Mouse (Mus musculus) heart, adult 9 months (tissue): ENCODE measurements around the gene Cd52.
A peak's percentile ranks its signal among the peaks of the same experiment; 100 is the strongest.

Source experiments
- DNase-seq, 2 experiments: peaks; one replicate each; pipeline ENCODE4 v3.0.0; 2022; ENCODE audit warnings: low spot score in 2 of 2

Gene Cd52

DNA sequence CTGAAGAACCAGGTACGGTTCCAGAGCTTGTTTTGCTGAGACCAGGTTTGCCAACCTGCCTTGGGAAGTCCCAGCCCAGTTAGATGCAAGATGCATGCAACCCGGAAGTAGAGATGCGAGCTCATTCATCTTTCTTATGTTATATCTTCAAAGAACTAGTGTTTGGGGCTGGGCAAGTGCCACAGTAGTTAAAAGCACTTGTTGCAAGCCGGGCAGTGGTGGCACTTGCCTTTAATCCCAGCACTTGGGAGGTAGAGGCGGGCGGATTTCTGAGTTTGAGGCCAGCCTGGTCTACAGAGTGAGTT lies 3.7 kb downstream of the Cd52 start:
- DNase-seq, result no peak

DNA sequence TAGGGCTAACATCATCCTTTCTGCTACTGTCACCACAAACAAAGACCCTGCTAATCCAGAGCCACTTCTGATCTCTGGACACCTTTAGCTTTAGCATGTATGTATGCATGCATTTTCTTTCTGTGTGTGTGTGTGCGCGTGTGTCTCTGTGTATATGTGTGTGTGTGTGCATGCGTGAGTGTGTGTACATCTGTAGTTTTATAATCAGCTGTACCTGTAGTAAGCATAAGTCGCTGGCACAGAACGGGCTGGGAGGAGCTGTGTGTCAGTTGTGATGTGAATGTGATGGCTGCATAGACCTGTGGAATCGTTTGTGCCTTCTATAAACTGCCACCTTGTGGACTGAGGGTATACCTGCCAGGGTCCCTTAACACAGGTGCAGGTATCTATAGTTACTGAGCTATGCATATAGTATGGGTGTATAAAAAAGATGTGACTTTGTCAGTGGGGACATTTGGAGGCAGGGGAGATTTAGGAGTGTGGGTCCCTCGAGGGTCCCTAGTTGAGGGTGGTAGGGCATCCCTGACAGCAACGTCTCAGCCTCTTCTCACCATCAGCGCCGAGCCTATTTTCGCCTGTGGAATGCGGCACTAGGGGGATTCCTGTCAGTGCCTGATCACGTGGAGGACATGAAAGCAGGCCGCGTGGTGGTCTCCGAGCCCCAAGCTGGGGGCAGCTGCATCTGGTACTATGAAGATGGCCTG lies 4.2 kb downstream of the Cd52 start:
- DNase-seq, result no peak

DNA sequence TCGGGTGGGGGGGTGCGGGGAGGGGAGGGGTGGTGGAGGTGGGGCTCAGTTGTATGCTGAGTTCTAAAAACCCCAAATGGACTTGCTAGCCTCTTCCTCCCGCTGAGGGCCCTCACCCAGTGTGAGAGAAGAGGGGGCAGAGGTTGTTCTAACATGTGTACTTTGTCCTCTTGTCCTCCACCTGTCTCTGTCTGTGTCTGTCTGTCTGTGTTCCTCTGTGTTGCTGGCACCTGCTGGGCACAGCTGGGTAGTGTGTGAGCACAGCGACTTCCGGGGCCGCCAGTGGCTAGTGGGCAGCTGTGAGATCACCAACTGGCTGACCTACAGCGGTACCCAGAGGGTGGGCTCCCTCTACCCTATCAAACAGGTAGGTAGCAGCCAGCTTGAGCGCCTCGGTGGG lies 5.9 kb downstream of the Cd52 start:
- no peak for DNase-seq

DNA sequence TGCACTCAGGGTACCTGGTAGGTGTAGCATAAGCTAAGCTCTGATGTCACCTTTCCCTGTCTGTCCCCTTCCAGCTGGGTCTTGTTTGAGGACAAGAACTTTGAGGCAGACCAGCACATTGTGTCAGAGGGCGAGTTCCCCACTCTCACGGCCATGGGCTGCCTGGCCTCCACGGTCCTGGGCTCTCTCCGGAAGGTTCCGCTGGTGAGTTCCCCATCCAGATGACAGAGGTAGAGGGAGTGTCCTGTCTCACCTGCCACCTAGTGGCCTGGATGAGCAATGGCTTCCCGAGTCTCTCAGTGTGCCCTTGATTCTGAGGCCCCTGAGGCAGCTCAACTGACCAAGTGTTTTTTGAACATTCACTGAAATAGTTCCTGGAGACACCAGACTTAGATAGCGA lies 7.5 kb downstream of the Cd52 start:
- DNase-seq, result no peak

DNA sequence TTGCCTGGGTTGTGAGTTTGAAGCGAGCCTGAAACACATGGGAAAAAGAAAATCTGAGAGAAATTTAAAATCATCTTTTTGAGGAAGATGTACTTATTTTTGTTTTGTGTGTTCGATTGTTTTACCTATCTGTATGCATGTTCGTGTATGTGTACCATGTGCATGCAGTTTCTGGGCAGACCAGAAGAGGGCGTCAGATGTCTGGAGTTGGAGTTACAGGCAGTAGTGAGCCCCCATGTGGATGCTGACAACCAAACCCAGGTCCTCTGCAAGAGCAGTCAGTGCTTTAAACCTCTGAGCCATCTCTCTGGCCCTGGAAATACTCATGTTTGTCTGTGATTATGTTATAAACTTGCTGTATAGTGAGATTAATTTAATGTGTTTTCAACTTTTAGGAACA lies 9.9 kb downstream of the Cd52 start:
- no peak for DNase-seq

DNA sequence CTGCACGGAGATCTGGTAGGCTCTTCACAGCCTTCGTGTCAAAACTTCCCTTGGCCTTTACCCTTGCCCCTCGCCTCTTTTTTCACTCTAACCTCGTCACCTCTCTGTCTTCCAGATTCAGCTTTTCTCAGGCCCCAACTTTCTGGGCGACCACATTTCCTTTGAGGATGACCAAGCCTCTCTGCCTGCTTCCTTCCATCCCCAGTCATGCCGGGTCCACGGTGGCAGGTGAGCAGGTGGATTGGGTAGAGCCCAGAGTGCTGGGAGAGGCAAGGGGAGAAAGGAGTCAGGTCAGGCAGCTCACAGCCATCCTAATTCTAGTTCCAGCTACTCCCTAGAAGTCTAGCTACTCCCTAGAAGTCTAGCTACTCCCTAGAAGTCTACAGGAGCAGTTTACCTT lies 12.4 kb downstream of the Cd52 start:
- DNase-seq, result no peak

DNA sequence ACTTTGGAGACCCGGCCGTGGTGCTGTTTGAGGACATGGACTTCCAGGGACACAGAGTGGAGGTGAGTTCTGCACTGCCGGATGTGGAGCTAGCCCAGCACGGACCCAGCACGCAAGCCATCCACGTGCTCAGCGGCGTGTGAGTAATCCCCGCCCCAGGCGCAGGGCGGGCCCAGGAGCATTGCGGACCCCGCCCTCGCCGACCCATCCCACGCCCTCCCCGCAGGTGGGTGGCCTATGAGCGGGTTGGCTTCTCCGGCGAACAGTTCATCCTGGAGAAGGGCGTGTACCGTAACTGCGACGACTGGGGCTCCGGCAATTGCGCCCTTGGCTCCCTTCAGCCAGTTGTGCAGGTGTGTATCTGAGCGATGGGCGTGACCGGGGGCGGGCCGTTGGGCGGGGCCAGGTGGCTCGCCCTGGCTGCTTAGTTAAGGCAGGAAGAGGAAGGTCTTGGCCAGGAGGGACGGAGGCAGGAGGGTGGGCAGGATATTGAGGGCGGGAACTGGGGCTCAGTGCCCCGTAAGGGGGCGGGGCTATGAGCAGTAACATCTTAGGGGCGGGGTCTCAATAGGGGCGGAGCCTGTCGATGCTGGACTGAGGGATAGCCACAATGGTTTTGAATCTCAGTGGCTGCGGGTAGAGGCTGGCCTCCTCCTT lies 13.0 kb downstream of the Cd52 start:
- DNase-seq, result peak; percentile 20 to 36

DNA sequence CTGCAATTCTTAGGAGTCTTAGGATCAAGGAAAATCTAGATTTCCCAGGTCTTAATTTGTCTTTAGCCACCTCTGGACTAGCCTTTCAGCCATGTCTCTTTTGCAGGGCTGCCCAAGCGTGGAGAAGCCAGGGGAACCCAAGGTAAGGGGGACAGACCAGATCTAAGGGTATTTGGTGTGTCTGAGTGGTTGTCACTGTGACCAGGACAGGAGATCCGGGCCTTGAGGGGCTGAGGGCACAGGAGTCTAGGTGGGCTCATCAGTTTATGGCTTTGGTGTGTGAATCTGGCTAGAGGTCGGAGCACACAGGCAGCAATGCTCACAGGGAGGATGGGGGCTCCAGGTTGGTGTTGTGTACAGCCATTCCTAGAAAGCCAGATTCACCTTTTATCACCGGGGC lies 14.2 kb downstream of the Cd52 start:
- DNase-seq, result no peak

DNA sequence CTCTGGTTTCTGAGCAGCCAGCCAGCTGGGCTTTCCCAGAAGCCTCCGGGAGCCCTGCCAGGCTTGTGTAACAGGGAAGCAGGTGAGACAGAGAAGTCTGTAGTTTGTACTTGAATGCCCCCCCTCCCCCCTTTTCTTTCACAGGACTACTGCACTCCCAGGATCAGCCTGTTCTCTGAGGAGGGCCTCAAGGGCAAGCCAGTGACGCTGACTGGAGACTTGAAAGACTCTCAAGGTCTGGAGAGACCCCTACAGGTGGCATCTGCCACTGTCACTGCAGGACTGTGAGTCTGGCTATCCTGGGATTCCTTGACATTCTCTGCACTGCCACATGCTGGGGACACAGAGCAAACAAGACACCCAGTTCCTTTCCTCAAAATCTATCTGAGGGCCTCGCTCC lies 16.2 kb downstream of the Cd52 start:
- no peak for DNase-seq

DNA sequence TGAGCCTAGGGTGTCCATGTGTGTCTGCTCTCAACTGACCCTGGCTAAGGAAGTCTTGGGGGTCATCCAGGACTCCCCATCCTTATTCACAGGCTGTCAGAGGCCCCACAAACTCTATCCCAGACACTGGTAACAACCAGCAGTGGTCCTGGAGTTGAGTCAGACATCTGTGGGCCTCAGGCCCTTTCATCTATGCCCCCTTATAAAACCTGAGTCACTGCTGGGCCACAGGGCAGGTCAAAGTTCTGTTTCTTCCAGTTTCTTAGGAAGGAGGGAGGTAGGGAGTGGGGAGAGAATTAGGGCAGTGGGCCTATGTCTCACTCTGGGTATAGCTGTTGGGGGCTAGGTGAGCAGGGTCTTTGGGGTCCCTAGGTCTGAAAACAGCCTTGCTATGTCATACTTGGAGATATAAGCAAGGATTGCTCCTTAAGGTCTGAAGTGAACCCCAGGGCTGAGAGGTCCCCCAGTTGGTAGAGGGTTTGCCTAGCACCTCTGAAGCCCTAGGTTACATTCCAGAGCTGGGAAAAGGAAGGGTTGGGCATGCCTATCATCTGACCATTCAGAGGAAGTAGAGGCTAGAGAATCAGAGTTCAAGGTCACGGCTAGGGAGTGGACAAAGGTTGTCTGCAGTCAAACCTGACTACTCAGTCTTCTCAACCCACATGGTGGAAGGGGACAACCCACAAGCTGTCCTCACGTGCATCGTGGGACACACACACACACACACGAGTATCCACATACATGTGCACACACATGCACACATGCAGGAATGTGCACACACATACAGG lies 25.9 kb downstream of the Cd52 start:
- no peak for DNase-seq

DNA sequence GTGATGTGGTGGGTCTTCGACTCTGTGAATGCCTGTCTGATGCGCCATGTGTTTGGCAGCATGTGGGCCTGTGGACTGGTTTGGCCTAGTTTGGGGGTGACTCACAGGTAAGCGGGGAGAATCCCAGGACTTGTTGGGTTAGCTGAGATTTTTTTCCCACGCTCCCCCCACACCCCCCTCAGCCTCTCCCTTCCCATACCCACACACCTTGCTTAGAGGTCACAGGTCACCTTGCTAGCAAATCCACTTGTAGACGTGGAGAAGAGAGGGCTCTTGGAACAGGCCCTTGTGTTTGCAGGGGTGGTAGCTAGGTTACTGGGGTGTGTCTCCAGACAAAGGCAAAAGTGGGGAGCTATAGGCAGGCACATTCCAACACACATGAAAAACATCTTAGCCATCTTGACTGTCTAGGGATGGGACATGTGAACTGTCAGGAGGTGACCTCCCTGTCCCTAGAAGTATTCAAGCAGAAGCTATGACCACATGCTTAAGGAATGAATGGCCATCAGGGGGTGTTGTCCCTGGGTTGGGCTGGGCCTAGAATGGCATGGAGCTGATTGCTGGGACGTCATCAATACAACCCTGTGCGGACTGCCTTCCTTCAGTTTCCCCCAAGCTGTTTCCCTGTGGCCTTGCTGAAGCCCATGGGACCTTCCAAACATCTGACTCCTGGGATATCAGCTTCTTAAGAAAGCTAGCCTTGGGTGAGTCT lies 26.9 kb downstream of the Cd52 start:
- DNase-seq, result no peak

DNA sequence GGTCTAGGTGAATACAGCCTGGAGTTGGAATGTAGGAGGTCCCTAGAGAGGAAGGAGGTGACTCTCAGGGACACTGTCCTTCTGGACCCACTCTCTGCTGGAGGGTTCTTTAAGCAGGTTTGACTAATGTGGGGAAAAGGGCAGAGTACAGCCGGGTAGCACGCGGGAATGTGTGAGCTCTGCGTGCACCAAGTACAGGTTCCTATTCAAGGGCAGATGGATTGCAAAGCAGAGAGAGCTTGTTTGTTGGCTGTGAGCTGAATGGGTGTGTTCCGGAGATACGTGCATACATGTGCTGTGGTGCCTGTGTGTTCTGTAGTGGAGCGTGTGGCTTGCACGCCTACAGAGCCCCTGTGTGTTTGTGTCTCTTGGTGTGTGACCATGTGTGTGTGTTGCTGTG lies 27.5 kb downstream of the Cd52 start:
- no peak for DNase-seq

DNA sequence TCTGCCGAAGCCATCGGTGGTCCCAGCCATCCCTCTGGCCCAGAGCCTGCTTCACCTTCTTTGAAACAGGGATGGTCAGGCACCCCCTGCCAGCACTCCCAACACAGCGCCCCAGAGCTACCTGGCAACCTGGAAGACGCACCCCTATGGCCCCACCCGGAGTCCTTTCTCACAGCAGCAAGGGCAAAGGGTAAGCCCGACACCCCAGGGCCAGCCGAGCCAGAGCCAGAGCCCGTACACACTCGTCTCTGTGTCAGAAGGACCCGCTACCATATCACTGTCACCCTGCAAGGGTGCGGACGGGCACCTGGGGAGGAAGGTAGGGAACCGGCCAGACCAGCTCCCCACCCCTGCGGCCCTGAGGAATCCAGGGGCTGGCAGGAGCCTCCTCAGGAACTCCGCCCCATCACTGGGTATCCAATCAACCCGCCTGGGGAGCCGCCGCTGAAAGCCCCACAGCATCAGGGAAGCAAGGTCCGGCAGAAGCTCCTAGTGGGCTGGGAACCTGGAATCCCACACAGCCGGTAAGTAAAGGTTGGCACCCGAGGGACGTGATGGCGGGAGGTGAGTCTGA lies 29.4 kb downstream of the Cd52 start:
- no peak for DNase-seq

DNA sequence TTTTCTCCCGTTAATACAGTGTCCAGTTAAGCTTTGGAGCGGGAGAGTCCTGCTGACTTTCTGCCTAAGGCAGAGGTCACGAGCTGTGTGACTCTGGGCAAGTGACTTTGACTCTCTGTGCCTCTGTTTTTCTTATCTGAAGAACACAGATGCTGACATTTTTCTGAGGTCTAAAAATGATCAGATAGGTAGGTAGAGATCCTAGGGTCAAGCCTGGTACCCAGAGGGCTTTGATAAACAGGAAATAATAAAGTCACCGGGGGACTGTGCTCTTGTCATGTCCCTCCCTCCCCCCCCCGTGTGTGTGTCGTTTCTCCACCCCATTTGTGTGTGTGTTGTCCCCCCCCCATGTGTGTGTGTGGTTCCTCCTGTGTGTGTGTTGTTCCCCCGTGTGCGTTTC lies 32.3 kb downstream of the Cd52 start:
- no peak for DNase-seq

DNA sequence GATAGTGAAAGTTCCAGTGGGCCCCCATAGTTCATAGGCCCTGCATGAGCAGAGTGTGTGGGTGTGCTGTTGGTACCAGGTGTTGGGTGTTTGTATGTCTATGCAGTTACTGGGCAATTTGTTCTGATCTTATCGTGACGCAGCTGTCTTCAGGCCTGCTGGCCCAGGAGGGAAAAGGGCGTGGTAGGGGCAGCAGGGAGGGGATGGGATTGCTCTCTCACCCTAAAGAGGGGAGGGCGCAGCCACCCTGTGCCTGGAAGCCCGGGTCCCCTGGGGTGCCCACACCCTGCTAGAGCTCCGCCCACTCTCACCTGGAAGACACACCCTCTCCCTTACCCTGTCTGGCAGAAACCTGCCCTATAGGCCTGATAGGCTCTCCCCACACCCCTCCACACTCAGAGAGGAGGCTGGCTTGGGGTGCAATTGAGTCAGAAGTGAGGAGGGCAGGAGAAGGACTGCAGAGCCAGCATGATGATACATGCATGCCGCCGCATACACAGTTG lies 32.9 kb downstream of the Cd52 start:
- no peak for DNase-seq

DNA sequence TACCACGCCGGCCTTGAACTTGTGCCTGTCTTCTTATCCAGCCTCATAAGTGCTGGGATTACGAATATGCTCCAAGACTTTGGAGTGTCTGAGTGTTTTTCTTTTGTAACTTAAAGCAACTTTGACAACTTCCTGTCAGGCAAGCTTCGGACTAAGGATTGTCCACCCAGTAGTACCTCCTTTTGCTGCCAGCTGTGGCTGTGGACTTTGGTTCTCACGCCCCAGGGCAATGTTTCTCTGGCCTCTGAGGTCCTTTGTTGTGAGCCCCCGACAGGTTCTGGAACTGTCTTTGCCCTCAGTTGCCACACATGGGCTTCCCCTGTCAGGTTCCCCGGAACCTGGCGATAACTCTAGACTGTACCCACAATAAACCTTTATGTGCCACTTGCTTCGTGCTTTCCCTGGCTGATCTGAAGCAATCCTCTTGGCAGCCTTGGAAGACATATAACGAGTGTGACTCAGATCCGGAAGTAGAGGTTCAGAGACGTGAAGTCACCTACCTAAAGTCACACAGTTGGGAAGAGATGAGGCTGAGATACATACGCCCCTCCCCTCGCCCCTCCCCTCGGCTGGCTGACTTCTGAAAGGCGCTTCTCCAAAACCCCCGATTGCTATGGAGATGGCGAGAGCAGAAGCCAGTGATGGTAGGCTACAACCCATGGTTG lies 33.6 kb downstream of the Cd52 start:
- no peak for DNase-seq

DNA sequence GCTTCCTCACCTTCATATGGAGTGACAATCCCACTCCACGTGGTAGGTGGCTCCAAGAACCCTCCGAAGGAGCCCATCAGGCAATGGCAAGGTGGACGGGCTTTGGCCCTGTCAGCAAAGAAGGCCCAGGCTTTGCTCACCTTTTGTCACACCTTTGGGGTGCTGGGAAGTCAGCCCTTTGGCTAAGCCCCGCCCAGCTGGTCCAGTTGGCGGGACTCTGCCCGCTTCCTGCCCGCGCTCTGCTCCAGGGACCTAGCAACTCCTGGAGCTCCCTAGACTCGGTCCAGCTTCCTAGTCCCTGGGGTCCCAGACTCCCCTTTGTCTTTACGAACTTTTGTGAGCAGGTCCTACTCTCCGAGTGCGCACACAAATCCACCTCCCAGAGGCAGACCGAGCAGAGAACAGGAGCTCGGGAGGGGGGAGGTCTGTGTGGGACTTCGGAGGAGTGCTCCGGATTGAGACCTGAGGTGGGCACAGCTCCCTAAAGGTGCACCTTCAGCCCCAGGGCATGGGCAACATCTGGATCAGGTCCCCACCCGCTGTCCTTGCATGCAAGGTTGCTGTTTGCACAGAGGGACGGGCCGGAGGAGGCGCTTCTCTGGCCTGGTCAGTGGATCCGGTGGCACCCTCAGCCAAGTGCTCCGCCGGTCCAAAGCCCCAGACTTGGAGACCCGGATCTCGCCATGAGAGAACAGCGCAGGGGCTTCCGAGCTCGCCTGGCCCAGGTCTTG lies 34.6 kb downstream of the Cd52 start, which contains the start of gene Crybg2:
Gene Crybg2, plus strand, starts transcription at position 681 of the 731 bp plus-strand sequence.
- no peak for DNase-seq

DNA sequence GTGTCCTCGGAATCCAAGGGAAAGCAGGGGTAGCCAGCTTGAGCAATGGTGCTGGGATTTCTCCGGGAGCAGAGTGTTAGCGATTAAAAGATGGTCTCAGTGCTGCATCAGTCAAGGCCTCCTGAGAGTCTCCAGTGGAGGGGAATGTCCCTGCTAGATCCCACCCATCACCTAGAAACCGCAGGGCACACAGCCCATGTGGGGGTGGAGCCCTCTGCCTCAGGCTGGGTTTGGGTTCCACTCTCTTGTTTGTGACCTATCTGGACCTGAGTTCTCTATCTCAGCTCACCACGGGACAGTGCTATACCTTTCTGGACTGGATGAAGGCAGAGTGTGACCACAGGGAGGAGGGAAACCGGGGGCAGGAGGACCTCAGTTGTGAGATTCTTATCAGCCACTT lies 36.0 kb downstream of the Cd52 start:
- no peak for DNase-seq

DNA sequence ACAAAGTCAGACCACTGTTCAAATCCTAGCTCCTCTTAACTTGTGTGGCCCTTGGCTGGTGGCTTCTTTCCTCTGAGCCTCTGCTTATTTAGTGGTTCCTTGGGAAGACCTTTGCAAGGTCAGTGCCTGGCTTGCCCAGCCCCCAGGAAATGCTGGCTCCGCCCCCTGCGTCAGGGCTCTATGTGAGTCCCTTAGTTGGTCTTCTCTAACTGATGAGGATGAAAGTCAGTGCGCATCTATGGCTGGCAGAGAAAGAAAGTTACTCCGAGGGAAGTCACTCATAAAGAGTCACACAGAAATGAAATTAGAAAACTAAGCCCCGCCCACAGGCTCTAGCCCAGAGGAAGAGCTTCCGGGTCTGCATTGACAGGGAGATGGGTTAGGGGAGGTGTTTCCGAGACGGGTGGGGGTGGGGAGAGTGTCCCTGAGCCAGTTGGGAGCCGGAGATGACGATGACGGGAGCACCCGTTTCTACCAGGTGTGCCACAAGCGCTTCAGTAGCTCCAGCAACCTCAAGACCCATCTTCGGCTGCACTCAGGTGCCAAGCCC lies 36.6 kb downstream of the Cd52 start:
- no peak for DNase-seq

DNA sequence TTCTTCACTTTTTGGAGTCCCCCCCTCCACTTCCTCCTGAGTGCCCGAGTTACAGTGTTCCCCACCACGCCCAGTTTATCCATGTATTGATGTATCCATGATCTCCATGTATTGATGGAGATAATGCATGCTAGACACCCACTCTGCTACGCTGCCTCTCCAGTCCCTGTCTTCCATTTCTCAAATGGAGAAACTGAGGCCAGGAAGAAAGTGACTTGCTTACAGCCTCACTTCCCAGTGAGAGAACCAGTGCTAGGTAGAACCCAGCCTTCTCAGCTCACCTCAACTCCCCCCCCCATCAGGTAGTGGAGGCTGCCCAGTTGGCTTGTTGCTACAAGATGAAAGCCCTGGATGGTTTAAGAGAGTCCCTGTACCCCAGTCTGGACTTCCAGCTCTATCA lies 41.3 kb downstream of the Cd52 start, which contains the start of gene Zfp683:
Gene Zfp683, plus strand, starts transcription at position 301 of the 400 bp plus-strand sequence.
- no peak for DNase-seq
